Mouse (Mus musculus) forebrain, embryonic 13.5 days (tissue): ENCODE measurements around the gene Exph5. TPM values are rescaled to one million over a fixed set of nuclear protein-coding genes. Genes with fewer than 3 reads are reported as not detected.

Source experiments
- ATAC-seq: fragments of 200-750 bp; cut with Nextera tagmentation; 2 replicates; pipeline ENCODE4 v1.8.0; 2017
- H3K27ac ChIP-seq: fragments of 300-500 bp; sonication (generic); 2 replicates; pipeline ENCODE4 v1.5.1; 2015; ENCODE audit warnings: inconsistent platforms, mild to moderate bottlenecking, moderate library complexity
- H3K27me3 ChIP-seq: fragments of 300-500 bp; sonication (generic); 2 replicates; pipeline ENCODE4 v1.6.1; 2015; ENCODE audit warnings: mild to moderate bottlenecking, inconsistent platforms
- H3K36me3 ChIP-seq: fragments of 300-500 bp; sonication (generic); 2 replicates; pipeline ENCODE4 v1.6.1; 2015; ENCODE audit warnings: mild to moderate bottlenecking, inconsistent platforms; ENCODE audit not compliant: poor library complexity, severe bottlenecking
- H3K4me1 ChIP-seq: fragments of 300-500 bp; sonication (generic); 2 replicates; pipeline ENCODE4 v1.6.1; 2015; ENCODE audit warnings: inconsistent platforms
- H3K4me2 ChIP-seq: fragments of 300-500 bp; sonication (generic); 2 replicates; pipeline ENCODE4 v1.6.1; 2015; ENCODE audit warnings: inconsistent platforms, mild to moderate bottlenecking, moderate library complexity
- H3K4me3 ChIP-seq: fragments of 300-500 bp; sonication (generic); 2 replicates; pipeline ENCODE4 v1.5.1; 2015; ENCODE audit warnings: mild to moderate bottlenecking, inconsistent platforms
- H3K9ac ChIP-seq: fragments of 300-500 bp; sonication (generic); 2 replicates; pipeline ENCODE4 v1.6.1; 2015; ENCODE audit warnings: mild to moderate bottlenecking, inconsistent platforms
- H3K9me3 ChIP-seq: fragments of 300-500 bp; sonication (generic); replicated peaks from 2 replicates; pipeline ENCODE4 v1.6.1; 2016; ENCODE audit warnings: inconsistent platforms
- WGBS: fragments of 180-500 bp; shearing (Covaris S2); methylation state at CpG from one replicate; pipeline ENCODE4 v1.1.7; 2015; 5-methylcytosine and 5-hydroxymethylcytosine counted together
- polyA plus RNA-seq: library from polyadenylated mRNA; unstranded; fragments of >200 nt; fragmentation: Nextera tagmentation; extraction: Ambion mirVana; gene quantifications from 2 replicates; pipeline ENCODE4 v1.2.1, GENCODE M21; 2015

Exph5 gene
- polyA plus RNA-seq, result 0.10 TPM in 1 of 2 replicates, not detected in the other

DNA sequence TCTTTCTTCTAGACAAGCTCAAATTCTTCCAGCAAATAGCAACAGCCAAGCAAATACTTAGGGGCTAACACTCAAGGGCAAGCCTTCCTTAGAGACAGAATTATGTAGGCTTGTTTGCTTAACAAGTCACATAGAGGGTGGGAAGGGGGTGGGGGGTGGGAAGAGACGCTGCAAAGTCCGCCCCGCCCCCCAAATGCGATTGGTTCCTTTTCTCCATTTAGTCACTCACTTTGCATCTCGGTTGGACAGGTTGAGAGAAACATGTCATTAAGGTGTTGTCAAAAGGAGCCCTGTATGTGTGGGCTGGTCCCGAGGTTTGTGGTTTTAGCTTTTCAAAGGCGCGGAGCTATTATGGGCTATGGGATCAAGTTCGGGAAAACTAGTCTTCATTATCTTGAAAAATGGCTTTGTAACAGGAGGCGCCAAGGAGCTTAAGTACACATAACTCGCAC, at the start of gene Exph5:
Gene Exph5, plus strand, starts transcription at position 402 of the 452 bp plus-strand sequence.
- H3K9ac ChIP-seq, result peak within 1 kb of the TSS; percentile 45
- peak within 1 kb of the TSS; percentile 38 for H3K4me3 ChIP-seq
- WGBS, result under 1% methylated on average over 11 of the region's 11 CpGs
- no peak within 1 kb of the TSS for H3K27ac ChIP-seq
- H3K36me3 ChIP-seq, result no peaks in the 10 kb centered on the region
- peaks cover 19% of the 10 kb centered on the region for H3K27me3 ChIP-seq
- peak; percentile 57; the same call in 1 of the 2 replicates for ATAC-seq
- H3K4me1 ChIP-seq, result peaks cover 14% of the 10 kb centered on the region
- peak within 1 kb of the TSS; percentile 70 for H3K4me2 ChIP-seq
- no peaks in the 10 kb centered on the region for H3K9me3 ChIP-seq

DNA sequence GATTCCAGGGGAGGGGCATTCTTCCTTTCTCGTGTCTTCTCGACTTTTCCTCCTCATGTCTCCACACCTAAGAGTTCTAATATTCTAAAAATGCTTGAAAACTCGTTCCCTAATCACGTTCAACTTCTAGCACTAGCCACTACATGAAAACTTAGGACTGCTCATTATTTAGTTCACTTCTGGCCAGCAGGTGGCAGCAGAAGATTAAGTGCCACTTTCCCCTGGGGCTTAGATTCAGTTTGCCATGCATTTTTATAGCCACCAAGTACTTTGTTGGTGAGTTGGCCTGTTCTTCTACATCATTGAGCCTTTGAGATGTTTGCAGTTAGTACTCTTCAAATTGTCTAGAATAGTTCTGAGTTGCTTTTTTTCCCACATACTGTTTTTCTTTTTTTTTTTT, 47.1 kb upstream of the Exph5 start:
- no peak overlapping the region for H3K4me3 ChIP-seq
- peak; percentile 57; the same call in 1 of the 2 replicates for ATAC-seq
- WGBS, result 5% methylated on average over 4 of the region's 4 CpGs
- no peaks in the 10 kb centered on the region for H3K9me3 ChIP-seq
- no peaks in the 10 kb centered on the region for H3K4me1 ChIP-seq
- H3K4me2 ChIP-seq, result no peak overlapping the region
- H3K27ac ChIP-seq, result no peak overlapping the region
- no peaks in the 10 kb centered on the region for H3K27me3 ChIP-seq
- H3K36me3 ChIP-seq, result no peaks in the 10 kb centered on the region
- H3K9ac ChIP-seq, result no peak overlapping the region

DNA sequence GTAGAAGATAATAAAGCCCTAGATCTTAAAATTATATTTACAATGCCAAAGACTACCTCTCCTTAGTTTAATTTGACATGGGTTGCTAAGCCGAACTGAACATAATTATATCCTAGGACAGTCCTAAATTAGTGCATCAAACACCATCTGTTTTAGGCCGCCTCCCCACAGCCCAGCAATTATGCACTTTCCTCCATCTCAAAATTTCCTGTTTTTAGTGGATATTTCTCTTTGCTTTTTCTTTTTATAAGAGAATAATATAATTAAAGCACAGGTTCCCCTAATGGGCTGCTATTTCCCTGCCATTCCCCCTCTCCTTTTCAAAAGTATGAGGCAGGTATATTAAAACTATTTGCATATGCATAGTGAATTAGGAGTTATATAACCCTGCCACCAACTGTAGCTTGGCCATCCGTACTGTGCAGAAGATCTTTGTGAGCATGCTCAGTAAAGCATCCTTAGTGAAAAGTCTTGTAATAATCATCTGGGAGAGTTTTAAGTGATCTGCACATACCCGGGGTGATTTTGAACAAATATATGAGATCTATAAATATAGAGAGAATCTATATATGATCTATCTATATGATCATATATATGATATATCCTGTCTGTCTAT, 44.7 kb upstream of the Exph5 start:
- H3K36me3 ChIP-seq, result no peaks in the 10 kb centered on the region
- H3K9ac ChIP-seq, result no peak overlapping the region
- no peak overlapping the region for H3K4me2 ChIP-seq
- WGBS, result 78% methylated on average over 4 of the region's 4 CpGs
- no peaks in the 10 kb centered on the region for H3K4me1 ChIP-seq
- H3K27ac ChIP-seq, result no peak overlapping the region
- H3K4me3 ChIP-seq, result no peak overlapping the region
- no peaks in the 10 kb centered on the region for H3K9me3 ChIP-seq
- H3K27me3 ChIP-seq, result no peaks in the 10 kb centered on the region
- ATAC-seq, result no peak

DNA sequence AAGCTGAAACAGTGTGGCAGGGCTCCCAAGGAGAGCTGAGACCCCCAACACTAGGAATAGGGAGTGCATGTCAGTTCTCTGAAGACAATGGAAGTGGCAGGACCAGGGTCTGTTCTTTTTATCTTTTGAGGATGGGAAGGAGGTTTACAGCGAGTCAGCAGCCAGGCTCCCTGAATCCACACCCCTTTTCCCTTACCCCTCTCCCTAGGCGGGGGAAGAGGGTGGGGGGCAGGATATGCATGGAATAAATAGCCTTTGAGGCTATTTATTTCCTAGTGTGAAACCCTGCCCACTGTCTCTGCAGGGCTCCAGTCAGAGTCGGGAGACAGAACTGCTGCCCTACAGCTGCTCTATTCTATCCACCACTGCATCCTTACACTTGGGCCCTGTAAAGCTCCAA, 43.7 kb upstream of the Exph5 start:
- H3K9me3 ChIP-seq, result no peaks in the 10 kb centered on the region
- H3K27me3 ChIP-seq, result no peaks in the 10 kb centered on the region
- H3K27ac ChIP-seq, result no peak overlapping the region
- no peak overlapping the region for H3K4me2 ChIP-seq
- no peak overlapping the region for H3K9ac ChIP-seq
- H3K4me1 ChIP-seq, result no peaks in the 10 kb centered on the region
- no peaks in the 10 kb centered on the region for H3K36me3 ChIP-seq
- ATAC-seq, result no peak
- H3K4me3 ChIP-seq, result no peak overlapping the region
- WGBS, result 4% methylated on average over 3 of the region's 3 CpGs

DNA sequence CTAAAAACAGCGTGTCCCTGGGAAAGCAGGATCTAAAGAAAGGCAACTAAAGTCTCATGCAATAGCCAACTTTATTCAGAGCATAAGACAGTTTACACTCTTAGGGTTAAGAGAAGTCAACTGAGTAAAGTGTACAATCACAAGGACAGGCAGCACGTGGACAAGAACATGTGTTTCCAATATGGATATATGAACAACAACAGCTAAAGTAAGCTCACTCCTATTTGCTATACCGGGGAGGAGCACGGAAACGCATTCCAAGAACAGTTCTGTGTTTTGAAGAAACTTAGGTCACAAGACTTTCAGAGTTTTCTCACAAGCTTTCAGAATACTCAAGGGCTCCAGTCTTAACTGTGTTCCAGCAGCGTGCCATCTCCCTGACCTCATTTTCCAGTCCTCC, 43.3 kb upstream of the Exph5 start:
- no peaks in the 10 kb centered on the region for H3K4me1 ChIP-seq
- no peak overlapping the region for H3K4me3 ChIP-seq
- H3K9ac ChIP-seq, result no peak overlapping the region
- no peaks in the 10 kb centered on the region for H3K27me3 ChIP-seq
- ATAC-seq, result no peak
- no peak overlapping the region for H3K4me2 ChIP-seq
- 57% methylated on average over 6 of the region's 6 CpGs for WGBS
- H3K9me3 ChIP-seq, result no peaks in the 10 kb centered on the region
- H3K27ac ChIP-seq, result no peak overlapping the region
- H3K36me3 ChIP-seq, result no peaks in the 10 kb centered on the region

DNA sequence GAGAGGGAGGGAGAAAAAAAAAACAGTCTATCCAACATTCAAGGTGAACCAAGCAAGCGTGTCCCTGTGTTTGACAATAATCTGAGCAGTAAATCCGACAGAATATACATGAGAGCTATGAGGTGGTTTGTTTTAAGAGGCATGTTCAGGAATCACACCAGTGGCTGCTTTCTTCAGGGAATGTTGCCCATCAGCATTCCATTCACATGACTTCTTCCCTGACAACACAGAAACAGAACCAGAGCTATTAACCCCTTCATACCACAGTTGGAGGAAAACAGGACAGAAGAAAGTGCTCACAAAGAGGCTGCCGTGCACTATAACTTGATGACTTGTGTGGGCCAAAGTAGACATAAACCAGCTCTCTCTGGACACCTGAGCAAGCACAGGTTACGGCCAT, 37.1 kb upstream of the Exph5 start:
- Histone ChIP-seq H3K9me3 (no peaks in the 10 kb centered on the region), H3K27ac (no peak overlapping the region), H3K27me3 (no peaks in the 10 kb centered on the region), H3K4me3 (no peak overlapping the region), H3K4me1 (no peaks in the 10 kb centered on the region), H3K36me3 (no peaks in the 10 kb centered on the region), H3K9ac (no peak overlapping the region), H3K4me2 (no peak overlapping the region)
- WGBS, result 77% methylated on average over 4 of the region's 4 CpGs
- no peak for ATAC-seq

DNA sequence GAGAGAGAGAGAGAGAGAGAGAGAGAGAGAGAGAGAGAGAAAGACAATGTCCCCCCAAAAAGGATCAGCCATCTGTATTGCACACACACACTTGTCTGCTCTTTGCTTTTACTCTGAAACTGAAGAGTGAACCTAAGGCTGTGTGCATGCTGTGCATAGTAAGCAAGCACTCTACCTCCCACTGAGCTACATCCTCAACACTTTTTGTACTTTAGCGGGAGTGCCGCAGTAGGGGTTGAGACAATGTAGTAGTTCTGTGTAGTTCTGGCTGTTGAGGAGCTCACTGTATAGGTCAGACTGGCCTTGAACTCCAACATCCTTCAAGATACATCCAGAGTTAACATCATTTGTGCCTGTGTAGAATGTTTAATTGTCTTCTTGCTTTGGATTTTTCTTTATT, 35.9 kb upstream of the Exph5 start:
- Histone ChIP-seq H3K27me3 (no peaks in the 10 kb centered on the region), H3K9me3 (no peaks in the 10 kb centered on the region), H3K4me1 (no peaks in the 10 kb centered on the region), H3K4me3 (no peak overlapping the region), H3K27ac (no peak overlapping the region), H3K36me3 (no peaks in the 10 kb centered on the region), H3K4me2 (no peak overlapping the region), H3K9ac (no peak overlapping the region)
- WGBS, result 65% methylated on average over 2 of the region's 2 CpGs
- no peak for ATAC-seq

DNA sequence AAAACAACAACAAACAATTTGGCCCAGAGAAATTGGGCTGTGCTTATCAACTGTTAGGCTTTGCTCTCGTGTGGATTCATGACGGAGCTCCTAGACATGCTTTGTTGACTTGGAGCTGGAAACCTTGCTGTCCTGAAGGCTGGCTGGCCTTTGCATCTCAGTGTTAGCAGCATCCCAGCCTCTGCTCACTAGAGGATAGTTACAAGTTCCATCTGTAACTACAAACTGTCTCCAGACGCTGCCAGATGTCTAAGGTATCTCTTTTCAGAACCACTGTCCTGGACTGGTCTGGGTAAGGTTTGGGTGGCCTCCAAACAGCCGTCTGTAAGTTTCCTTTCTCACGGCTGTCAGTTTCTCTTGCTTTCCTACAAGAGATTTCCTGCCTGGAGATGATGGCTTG, 33.4 kb upstream of the Exph5 start:
- Histone ChIP-seq H3K4me3 (no peak overlapping the region), H3K27me3 (no peaks in the 10 kb centered on the region), H3K36me3 (no peaks in the 10 kb centered on the region), H3K4me1 (no peaks in the 10 kb centered on the region), H3K9ac (no peak overlapping the region), H3K4me2 (no peak overlapping the region), H3K9me3 (no peaks in the 10 kb centered on the region), H3K27ac (no peak overlapping the region)
- 75% methylated on average over 5 of the region's 5 CpGs for WGBS
- ATAC-seq, result no peak

DNA sequence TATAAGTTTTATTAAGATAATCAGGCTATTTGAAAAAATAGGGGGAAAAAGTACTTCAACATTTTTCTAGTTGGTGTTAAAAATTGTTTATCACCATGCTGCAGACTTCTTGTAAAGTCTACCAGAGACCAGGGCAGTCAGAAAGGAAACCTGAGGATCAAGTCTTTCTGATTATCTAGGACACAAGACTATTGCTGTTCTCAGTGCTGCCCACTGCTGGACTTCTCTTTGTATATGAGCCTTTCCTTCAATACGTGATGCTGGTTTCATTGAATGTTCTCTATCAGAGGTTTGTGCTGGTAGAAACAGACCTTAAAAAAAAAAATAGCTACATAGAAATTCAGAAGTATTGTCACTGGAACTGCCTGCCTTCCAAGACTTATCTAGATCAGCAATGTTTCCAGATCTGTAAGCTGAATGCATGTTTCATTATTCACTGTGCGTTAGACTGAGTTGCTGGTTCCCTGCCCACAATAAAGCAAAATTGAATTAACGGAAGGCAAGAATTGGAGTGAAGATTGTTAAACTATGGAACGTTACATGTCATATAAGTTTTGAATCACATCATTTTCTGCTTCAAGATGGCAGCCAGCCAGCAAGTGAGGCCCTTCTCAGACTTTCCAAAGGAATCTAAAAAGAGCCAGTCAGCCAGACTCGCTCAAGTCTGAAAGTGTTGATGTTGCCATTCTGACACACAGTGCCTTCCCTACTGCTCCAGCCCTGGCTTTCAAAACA, 32.6 kb upstream of the Exph5 start:
- Histone ChIP-seq H3K27ac (no peak overlapping the region), H3K9ac (no peak overlapping the region), H3K36me3 (no peaks in the 10 kb centered on the region), H3K27me3 (no peaks in the 10 kb centered on the region), H3K4me3 (no peak overlapping the region), H3K4me2 (no peak overlapping the region), H3K9me3 (no peaks in the 10 kb centered on the region), H3K4me1 (no peaks in the 10 kb centered on the region)
- no peak for ATAC-seq
- WGBS, result 80% methylated on average over 5 of the region's 5 CpGs

DNA sequence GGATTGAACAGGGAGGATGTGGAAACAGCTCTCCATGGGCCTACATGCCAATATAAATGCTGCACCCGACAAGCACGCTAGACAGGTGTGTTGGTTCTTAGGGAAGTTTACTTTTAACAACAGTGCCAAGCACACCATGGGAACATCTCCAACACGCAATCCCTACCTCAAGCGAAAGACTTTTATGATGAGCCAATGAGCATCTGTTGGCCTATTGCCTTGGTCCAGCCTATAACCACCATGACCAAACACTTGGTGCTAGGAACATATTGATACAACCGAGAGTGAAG, 32.1 kb upstream of the Exph5 start:
- no peak overlapping the region for H3K4me2 ChIP-seq
- H3K9ac ChIP-seq, result no peak overlapping the region
- H3K9me3 ChIP-seq, result no peaks in the 10 kb centered on the region
- H3K27me3 ChIP-seq, result no peaks in the 10 kb centered on the region
- no peak overlapping the region for H3K27ac ChIP-seq
- no peaks in the 10 kb centered on the region for H3K36me3 ChIP-seq
- H3K4me3 ChIP-seq, result no peak overlapping the region
- WGBS, result 97% methylated on average over 5 of the region's 5 CpGs
- ATAC-seq, result no peak
- no peaks in the 10 kb centered on the region for H3K4me1 ChIP-seq

DNA sequence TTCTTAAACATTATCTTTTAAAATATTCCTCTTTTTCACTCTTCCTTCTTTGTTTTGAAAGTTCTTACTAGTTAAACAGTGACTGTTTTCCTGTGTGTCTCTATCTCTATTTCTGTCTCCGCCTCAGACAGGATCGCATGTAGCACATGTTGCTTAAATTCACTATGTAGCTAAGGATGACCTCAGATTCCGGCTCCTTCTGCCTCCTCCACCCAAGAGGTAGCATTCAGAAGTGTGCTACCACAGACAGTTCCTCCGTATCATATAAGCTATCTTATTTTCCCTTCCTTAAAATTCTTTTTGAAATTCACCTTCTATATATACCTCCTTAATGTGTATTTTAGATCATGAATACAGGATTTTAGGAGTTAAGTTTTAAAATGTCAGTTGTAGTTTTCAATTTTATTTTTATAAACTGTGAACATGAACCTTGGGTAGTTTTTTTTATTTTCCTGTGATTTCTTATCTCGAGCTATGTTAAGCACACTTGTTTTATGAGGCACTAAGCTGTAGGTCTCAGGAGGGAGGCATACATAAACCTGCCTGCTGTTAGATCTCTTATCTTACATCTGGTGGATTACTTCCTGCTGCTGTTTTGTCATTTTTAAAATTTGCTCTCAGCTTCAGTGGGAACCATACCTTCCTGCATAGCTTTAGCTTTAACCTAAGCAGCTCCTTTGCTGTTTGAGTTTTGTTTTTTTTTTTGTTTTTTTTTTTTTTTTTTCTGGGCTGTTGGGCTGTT, 30.0 kb upstream of the Exph5 start:
- H3K9me3 ChIP-seq, result no peaks in the 10 kb centered on the region
- no peak for ATAC-seq
- WGBS, result 84% methylated on average over 5 of the region's 5 CpGs

DNA sequence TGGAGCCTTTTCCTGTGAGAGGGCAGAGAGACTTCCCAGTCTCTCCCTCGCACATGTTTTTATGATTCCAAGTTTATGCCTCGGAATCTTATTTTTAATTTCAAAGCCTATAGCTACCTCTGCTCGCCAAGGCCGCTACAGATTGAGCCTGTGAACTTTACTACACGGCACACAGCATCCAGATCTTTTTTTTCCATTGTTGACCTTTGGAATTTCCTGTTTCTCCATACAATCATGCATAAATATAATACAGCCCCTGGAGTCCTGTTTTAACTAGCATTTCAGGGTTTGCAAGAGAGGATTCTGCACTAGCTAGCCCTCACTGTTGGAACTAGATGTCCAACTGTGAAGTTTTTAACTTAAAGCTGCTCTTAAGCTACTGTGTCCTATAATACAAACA, 29.3 kb upstream of the Exph5 start:
- ATAC-seq, result no peak
- no peaks in the 10 kb centered on the region for H3K4me1 ChIP-seq
- no peak overlapping the region for H3K4me2 ChIP-seq
- H3K9me3 ChIP-seq, result no peaks in the 10 kb centered on the region
- no peak overlapping the region for H3K27ac ChIP-seq
- no peaks in the 10 kb centered on the region for H3K36me3 ChIP-seq
- no peaks in the 10 kb centered on the region for H3K27me3 ChIP-seq
- H3K9ac ChIP-seq, result no peak overlapping the region
- WGBS, result 57% methylated on average over 5 of the region's 5 CpGs
- no peak overlapping the region for H3K4me3 ChIP-seq

More for the DNA sequence above, 30.0 kb upstream of the Exph5 start:
- Histone ChIP-seq H3K9ac (no peak overlapping the region), H3K27me3 (no peaks in the 10 kb centered on the region), H3K4me1 (no peaks in the 10 kb centered on the region), H3K27ac (no peak overlapping the region), H3K36me3 (no peaks in the 10 kb centered on the region), H3K4me2 (no peak overlapping the region), H3K4me3 (no peak overlapping the region)
